Mouse (Mus musculus) C3H10T1/2 (cell line): ENCODE measurements around the gene Crxos. TPM values are rescaled to one million over a fixed set of nuclear protein-coding genes. Genes with fewer than 3 reads are reported as not detected.

Experiments used
- polyA plus RNA-seq, 2 experiments: library from polyadenylated mRNA; unstranded; fragments of >200 nt; fragmentation: generic; extraction: Trizol; gene quantifications; one replicate each; pipeline ENCODE4 v1.2.1; 2012; ENCODE audit warnings: missing spikeins in 2 of 2

Gene Crxos
- not detected for polyA plus RNA-seq

GRCm38 (mm10) chr7:15882317-15882716 is at the start of gene Crxos:
Crxos (plus strand) TSS chr7:15882617.

GRCm38 (mm10) chr7:15839578-15839977 is 42.8 kb upstream of the Crxos start, which contains the start of gene Obox6:
Obox6 (minus strand) TSS chr7:15839678.

GRCm38 (mm10) chr7:15879756-15880155 is 2.7 kb upstream of the Crxos start, which contains the start of gene Crx:
Crx (minus strand) TSS chr7:15879968.

GRCm38 (mm10) chr7:15922220-15922773 is 39.9 kb downstream of the Crxos start, which contains the start of gene Selenow:
Selenow (minus strand) TSS chr7:15922402.

GRCm38 (mm10) chr7:15945721-15946536 is 63.5 kb downstream of the Crxos start, which contains the start of gene Nop53:
Nop53 (minus strand) TSS chr7:15946074.

Other genes with a start within 250 kb of the Crxos start
- gene Obox3, start 242.7 kb upstream of the Crxos start, polyA plus RNA-seq = not detected
- not detected for gene Obox5, start 132.5 kb upstream of the Crxos start, polyA plus RNA-seq
- gene Obox6, start 42.9 kb upstream of the Crxos start, polyA plus RNA-seq = not detected
- not detected for gene Crx, start 2.6 kb upstream of the Crxos start, polyA plus RNA-seq
- 1,000 to 10,000 TPM in 1 of 2 experiments, 100 to 1,000 TPM in 1; 714 to 1,034 TPM for gene Selenow, start 39.8 kb downstream of the Crxos start, polyA plus RNA-seq
- 100 to 1,000 TPM; 323 to 348 TPM for gene Nop53, start 63.5 kb downstream of the Crxos start, polyA plus RNA-seq
- gene Ehd2, start 85.0 kb downstream of the Crxos start, polyA plus RNA-seq = 100 to 1,000 TPM in 1 of 2 experiments, 10 to 100 TPM in 1; 68.9 to 184 TPM
- 1 to 10 TPM in 1 of 2 experiments, under 1 TPM in 1; 0.85 to 7.8 TPM for gene Bicra, start 165.3 kb downstream of the Crxos start, polyA plus RNA-seq
- under 1 TPM in 1 of 2 experiments, not detected in 1; 0.02 TPM for gene Zfp541, start 179.2 kb downstream of the Crxos start, polyA plus RNA-seq
- gene Napa, start 215.8 kb downstream of the Crxos start, polyA plus RNA-seq = 100 to 1,000 TPM in 1 of 2 experiments, 10 to 100 TPM in 1; 94.8 to 117 TPM
- 10 to 100 TPM; 22.0 to 35.8 TPM for gene Kptn, start 237.3 kb downstream of the Crxos start, polyA plus RNA-seq
- under 1 TPM in 1 of 2 experiments, not detected in 1; 0.37 TPM for gene Slc8a2, start 247.2 kb downstream of the Crxos start, polyA plus RNA-seq